Mouse (Mus musculus) neural tube, embryonic 12.5 days (tissue): ENCODE data around the gene Nfrkb. TPM values are rescaled to one million over a fixed set of nuclear protein-coding genes. Genes with fewer than 3 reads are reported as not detected.

Experiments
- ATAC-seq: fragments of 200-750 bp; cut with Nextera tagmentation; 2 replicates; pipeline ENCODE4 v1.8.0; 2017; ENCODE audit warnings: low read depth, mild to moderate bottlenecking, moderate TSS enrichment, moderate library complexity; ENCODE audit not compliant: low FRiP score
- H3K27ac ChIP-seq: fragments of 300-500 bp; sonication (generic); 2 replicates; pipeline ENCODE4 v1.5.1; 2016
- H3K27me3 ChIP-seq: fragments of 300-500 bp; sonication (generic); replicated peaks from 2 replicates; pipeline ENCODE4 v1.6.1; 2016; ENCODE audit warnings: mild to moderate bottlenecking
- H3K36me3 ChIP-seq: fragments of 300-500 bp; sonication (generic); 2 replicates; pipeline ENCODE4 v1.6.1; 2016; ENCODE audit warnings: mild to moderate bottlenecking
- H3K4me1 ChIP-seq: fragments of 300-500 bp; sonication (generic); 2 replicates; pipeline ENCODE4 v1.6.1; 2016
- H3K4me2 ChIP-seq: fragments of 300-500 bp; sonication (generic); replicated peaks from 2 replicates; pipeline ENCODE4 v1.6.1; 2016; ENCODE audit warnings: mild to moderate bottlenecking
- H3K4me3 ChIP-seq: fragments of 300-500 bp; sonication (generic); 2 replicates; pipeline ENCODE4 v1.5.1; 2016
- H3K9ac ChIP-seq: fragments of 300-500 bp; sonication (generic); 2 replicates; pipeline ENCODE4 v1.6.1; 2016; ENCODE audit warnings: mild to moderate bottlenecking
- H3K9me3 ChIP-seq: fragments of 300-500 bp; sonication (generic); 2 replicates; pipeline ENCODE4 v1.6.1; 2016; ENCODE audit warnings: mild to moderate bottlenecking
- WGBS: fragments of 180-500 bp; shearing (Covaris S2); methylation state at CpG from one replicate; pipeline ENCODE4 v1.1.7; 2016; 5-methylcytosine and 5-hydroxymethylcytosine counted together
- polyA plus RNA-seq: library from polyadenylated mRNA; unstranded; fragments of >200 nt; fragmentation: Nextera tagmentation; extraction: Ambion mirVana; gene quantifications from 2 replicates; pipeline ENCODE4 v1.2.1, GENCODE M21; 2016

Gene Nfrkb
- polyA plus RNA-seq, 1 experiment from 2014 or later, result 28.0 TPM

DNA sequence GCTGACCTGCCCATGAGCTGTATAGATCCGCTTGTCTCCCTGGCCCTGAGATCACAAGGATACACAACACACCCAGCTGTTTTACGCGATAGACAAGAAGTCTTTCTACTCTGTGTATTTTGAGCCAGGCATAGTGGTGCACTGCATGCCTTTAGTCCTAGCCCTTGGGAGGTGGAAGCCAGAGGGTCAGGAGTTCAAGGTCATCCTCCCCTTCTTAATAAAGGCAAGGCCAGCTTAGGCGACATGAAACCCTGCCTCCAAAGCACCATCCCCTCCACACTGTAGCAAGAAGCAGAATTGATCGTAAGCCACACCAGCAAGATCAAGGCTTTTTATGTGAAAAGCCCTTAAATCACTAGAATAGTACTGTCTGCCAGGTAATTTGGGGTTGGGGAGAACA, 45.8 kb downstream of the Nfrkb start:
- WGBS, result 79% methylated on average over 5 of the region's 5 CpGs
- no peak for ATAC-seq
- H3K27me3 ChIP-seq, result no peaks in the 10 kb centered on the region
- H3K9me3 ChIP-seq, result no peaks in the 10 kb centered on the region
- no peak overlapping the region for H3K4me3 ChIP-seq
- H3K36me3 ChIP-seq, result no peaks in the 10 kb centered on the region
- H3K9ac ChIP-seq, result no peak overlapping the region
- no peaks in the 10 kb centered on the region for H3K4me1 ChIP-seq
- no peak overlapping the region for H3K27ac ChIP-seq
- H3K4me2 ChIP-seq, result no peak overlapping the region

DNA sequence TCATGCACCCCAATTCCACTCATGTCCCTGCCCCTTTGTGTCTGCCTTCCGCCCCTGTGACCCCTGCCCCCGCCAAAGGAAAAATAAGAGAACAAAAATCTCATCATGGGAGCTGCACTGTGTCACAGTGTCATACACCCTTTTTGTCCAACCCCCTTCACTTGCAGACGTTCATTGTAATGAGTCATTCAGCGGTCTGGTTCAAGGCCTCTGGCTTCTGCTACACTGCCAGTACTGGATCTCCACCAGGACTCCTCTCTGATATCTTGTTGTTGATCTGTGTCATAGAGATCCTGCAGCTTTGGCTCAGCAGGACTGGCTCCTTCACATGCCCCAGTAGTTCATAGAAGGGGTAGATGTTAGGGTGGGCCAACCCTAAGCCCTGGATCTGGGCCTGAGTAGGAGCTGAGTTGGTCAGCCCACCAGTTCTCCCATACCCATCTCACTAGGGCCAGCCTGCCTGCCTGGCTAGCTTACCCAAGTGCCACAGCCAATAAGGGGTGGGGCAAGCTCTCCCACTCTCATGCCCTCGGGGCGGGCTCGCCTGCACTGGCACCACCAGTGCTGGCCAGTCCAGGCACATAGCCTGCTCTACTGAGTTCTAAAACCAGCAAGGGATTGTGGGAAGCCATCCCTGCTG, 46.5 kb downstream of the Nfrkb start:
- no peak overlapping the region for H3K27ac ChIP-seq
- 79% methylated on average over 7 of the region's 7 CpGs for WGBS
- H3K4me3 ChIP-seq, result no peak overlapping the region
- no peaks in the 10 kb centered on the region for H3K9me3 ChIP-seq
- ATAC-seq, result no peak
- H3K27me3 ChIP-seq, result no peaks in the 10 kb centered on the region
- H3K4me1 ChIP-seq, result no peaks in the 10 kb centered on the region
- no peak overlapping the region for H3K9ac ChIP-seq
- no peaks in the 10 kb centered on the region for H3K36me3 ChIP-seq
- no peak overlapping the region for H3K4me2 ChIP-seq

GRCm38 (mm10) chr9:31433431-31433830, 47.4 kb downstream of the Nfrkb start:
- Histone ChIP-seq H3K27me3 (no peaks in the 10 kb centered on the region), H3K9ac (no peak overlapping the region), H3K4me1 (no peaks in the 10 kb centered on the region), H3K9me3 (no peaks in the 10 kb centered on the region), H3K4me3 (no peak overlapping the region), H3K36me3 (no peaks in the 10 kb centered on the region), H3K4me2 (no peak overlapping the region), H3K27ac (no peak overlapping the region)
- WGBS, result 88% methylated on average over 3 of the region's 3 CpGs
- no peak for ATAC-seq

GRCm38 (mm10) chr9:31435415-31435814, 49.4 kb downstream of the Nfrkb start:
- Histone ChIP-seq H3K4me1 (no peaks in the 10 kb centered on the region), H3K9me3 (no peaks in the 10 kb centered on the region), H3K4me2 (no peak overlapping the region), H3K9ac (no peak overlapping the region), H3K27me3 (no peaks in the 10 kb centered on the region), H3K36me3 (no peaks in the 10 kb centered on the region), H3K4me3 (no peak overlapping the region), H3K27ac (no peak overlapping the region)
- no peak for ATAC-seq
- 88% methylated on average over 8 of the region's 8 CpGs for WGBS

GRCm38 (mm10) chr9:31437861-31438260, 51.9 kb downstream of the Nfrkb start:
- WGBS, result 89% methylated on average over 7 of the region's 7 CpGs
- Histone ChIP-seq H3K4me1 (no peaks in the 10 kb centered on the region), H3K9me3 (no peaks in the 10 kb centered on the region), H3K9ac (no peak overlapping the region), H3K4me3 (no peak overlapping the region), H3K4me2 (no peak overlapping the region), H3K27ac (no peak overlapping the region), H3K36me3 (no peaks in the 10 kb centered on the region), H3K27me3 (no peaks in the 10 kb centered on the region)
- no peak for ATAC-seq

GRCm38 (mm10) chr9:31438834-31439233, 52.8 kb downstream of the Nfrkb start:
- no peak overlapping the region for H3K4me2 ChIP-seq
- no peaks in the 10 kb centered on the region for H3K27me3 ChIP-seq
- H3K9me3 ChIP-seq, result no peaks in the 10 kb centered on the region
- no peak overlapping the region for H3K4me3 ChIP-seq
- H3K4me1 ChIP-seq, result no peaks in the 10 kb centered on the region
- no peak overlapping the region for H3K9ac ChIP-seq
- no peak for ATAC-seq
- WGBS, result 64% methylated on average over 5 of the region's 5 CpGs
- no peak overlapping the region for H3K27ac ChIP-seq
- no peaks in the 10 kb centered on the region for H3K36me3 ChIP-seq

GRCm38 (mm10) chr9:31439341-31439740, 53.3 kb downstream of the Nfrkb start:
- 89% methylated on average over 5 of the region's 6 CpGs for WGBS
- no peak overlapping the region for H3K4me2 ChIP-seq
- H3K36me3 ChIP-seq, result no peaks in the 10 kb centered on the region
- no peaks in the 10 kb centered on the region for H3K4me1 ChIP-seq
- no peaks in the 10 kb centered on the region for H3K27me3 ChIP-seq
- H3K9ac ChIP-seq, result no peak overlapping the region
- no peaks in the 10 kb centered on the region for H3K9me3 ChIP-seq
- no peak overlapping the region for H3K27ac ChIP-seq
- no peak overlapping the region for H3K4me3 ChIP-seq
- no peak for ATAC-seq

GRCm38 (mm10) chr9:31440366-31440765, 54.4 kb downstream of the Nfrkb start:
- Histone ChIP-seq H3K4me1 (no peaks in the 10 kb centered on the region), H3K36me3 (no peaks in the 10 kb centered on the region), H3K27ac (no peak overlapping the region), H3K9me3 (no peaks in the 10 kb centered on the region), H3K9ac (no peak overlapping the region), H3K4me2 (no peak overlapping the region), H3K4me3 (no peak overlapping the region), H3K27me3 (no peaks in the 10 kb centered on the region)
- ATAC-seq, result no peak
- WGBS, result 88% methylated on average over 5 of the region's 5 CpGs

- WGBS, result 93% methylated on average over 3 of the region's 3 CpGs
- no peak overlapping the region for H3K4me2 ChIP-seq
- no peaks in the 10 kb centered on the region for H3K4me1 ChIP-seq
- H3K36me3 ChIP-seq, result no peaks in the 10 kb centered on the region
- H3K9ac ChIP-seq, result no peak overlapping the region
- no peak for ATAC-seq
- no peak overlapping the region for H3K27ac ChIP-seq
- H3K27me3 ChIP-seq, result no peaks in the 10 kb centered on the region
- no peak overlapping the region for H3K4me3 ChIP-seq
- H3K9me3 ChIP-seq, result no peaks in the 10 kb centered on the region
These were observed 55.5 kb downstream of the Nfrkb start for GRCm38 (mm10) chr9:31441487-31441886.

GRCm38 (mm10) chr9:31444236-31444635, 58.2 kb downstream of the Nfrkb start:
- no peak overlapping the region for H3K4me2 ChIP-seq
- no peak overlapping the region for H3K9ac ChIP-seq
- no peaks in the 10 kb centered on the region for H3K27me3 ChIP-seq
- no peaks in the 10 kb centered on the region for H3K9me3 ChIP-seq
- WGBS, result 85% methylated on average over 8 of the region's 8 CpGs
- no peak for ATAC-seq
- H3K4me1 ChIP-seq, result no peaks in the 10 kb centered on the region
- H3K4me3 ChIP-seq, result no peak overlapping the region
- no peaks in the 10 kb centered on the region for H3K36me3 ChIP-seq
- no peak overlapping the region for H3K27ac ChIP-seq

- Histone ChIP-seq H3K27me3 (no peaks in the 10 kb centered on the region), H3K9me3 (no peaks in the 10 kb centered on the region), H3K9ac (no peak overlapping the region), H3K4me2 (no peak overlapping the region), H3K36me3 (no peaks in the 10 kb centered on the region), H3K4me1 (no peaks in the 10 kb centered on the region), H3K4me3 (no peak overlapping the region), H3K27ac (no peak overlapping the region)
- no peak for ATAC-seq
- WGBS, result 91% methylated on average over 7 of the region's 7 CpGs
These were observed 63.3 kb downstream of the Nfrkb start for GRCm38 (mm10) chr9:31449145-31449772.

DNA sequence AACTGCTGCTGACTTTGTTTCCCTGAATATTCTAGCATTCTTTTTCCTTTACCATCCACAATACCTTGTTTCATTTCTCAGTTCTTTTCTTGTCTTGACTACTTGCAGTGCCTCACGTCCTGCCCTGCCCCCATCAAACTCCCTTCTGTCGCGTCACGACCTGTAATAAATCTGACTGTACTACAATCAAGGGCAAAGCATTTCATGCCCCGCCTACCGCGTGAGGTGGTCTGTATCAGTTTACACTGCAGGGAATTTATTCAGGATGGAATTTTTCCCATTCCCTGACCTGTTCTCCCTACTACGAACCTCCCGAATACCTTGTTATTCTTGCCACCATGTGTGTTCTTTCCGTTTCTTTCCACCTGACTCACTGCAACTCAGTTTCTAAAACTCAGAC, 66.2 kb downstream of the Nfrkb start:
- Histone ChIP-seq H3K9ac (no peak overlapping the region), H3K4me2 (no peak overlapping the region), H3K4me3 (no peak overlapping the region), H3K27me3 (no peaks in the 10 kb centered on the region), H3K4me1 (no peaks in the 10 kb centered on the region), H3K9me3 (no peaks in the 10 kb centered on the region), H3K27ac (no peak overlapping the region), H3K36me3 (no peaks in the 10 kb centered on the region)
- WGBS, result 50% methylated on average over 10 of the region's 10 CpGs
- ATAC-seq, result no peak

- WGBS, result 52% methylated on average over 1 of the region's 1 CpGs
These were observed 68.4 kb downstream of the Nfrkb start for GRCm38 (mm10) chr9:31454356-31454755.

More at GRCm38 (mm10) chr9:31454356-31454755, 68.4 kb downstream of the Nfrkb start:
- Histone ChIP-seq H3K27me3 (no peaks in the 10 kb centered on the region), H3K27ac (no peak overlapping the region), H3K4me3 (no peak overlapping the region), H3K36me3 (no peaks in the 10 kb centered on the region), H3K4me1 (no peaks in the 10 kb centered on the region), H3K9ac (no peak overlapping the region), H3K4me2 (no peak overlapping the region), H3K9me3 (no peaks in the 10 kb centered on the region)
- ATAC-seq, result no peak
